Mouse (Mus musculus): ENCODE results near the gene Pram1.

DNA sequence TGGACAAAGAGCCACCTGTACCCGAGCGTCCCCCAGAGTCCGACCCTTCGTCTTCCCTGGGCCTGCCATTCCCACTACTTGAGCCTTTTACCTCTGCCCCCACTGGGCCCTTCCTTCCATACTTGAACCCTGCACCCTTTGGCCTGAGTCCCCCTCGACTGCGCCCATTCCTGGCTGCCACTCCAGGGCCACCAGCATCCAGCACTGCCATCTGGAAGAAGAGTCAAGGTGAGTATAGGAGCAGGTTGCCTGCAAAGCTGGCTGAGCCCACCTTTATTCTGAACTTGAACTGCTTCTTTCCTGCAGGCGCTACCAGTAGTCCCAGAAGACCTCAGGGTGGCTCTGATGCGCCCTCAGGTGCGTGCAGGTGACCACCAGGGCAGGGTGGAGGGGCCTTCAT is 6.6 kb upstream of the Pram1 start:
- no peak for TF ChIP-seq CTCF (IDR thresholded peaks at IDR 0.05; ENCODE audit: low read depth)
- TF ChIP-seq EP300 (IDR thresholded peaks at IDR 0.05; ENCODE audit: low read depth) = no peak

All from heart, postnatal 0 days (tissue).